Mouse (Mus musculus) liver, embryonic 12.5 days (tissue): ENCODE results near the gene Evpl. TPM values are rescaled to one million over a fixed set of nuclear protein-coding genes. Genes with fewer than 3 reads are reported as not detected.
A peak's percentile ranks its signal among the peaks of the same experiment; 100 is the strongest.
"Not testable (repeated sequence)": the region's sequence is repeated elsewhere in the genome, so short reads cannot be mapped to it uniquely, and the experiment has no call there.

Experiments used
- ATAC-seq: fragments of 200-750 bp; cut with Nextera tagmentation; 2 replicates; pipeline ENCODE4 v1.8.0; 2017; ENCODE audit warnings: moderate number of reproducible peaks, mild to moderate bottlenecking, moderate library complexity
- H3K27ac ChIP-seq: fragments of 300-500 bp; sonication (generic); 2 replicates; pipeline ENCODE4 v1.5.1; 2016; ENCODE audit warnings: mild to moderate bottlenecking
- H3K27me3 ChIP-seq: fragments of 300-500 bp; sonication (generic); replicated peaks from 2 replicates; pipeline ENCODE4 v1.6.1; 2016; ENCODE audit warnings: mild to moderate bottlenecking, moderate library complexity
- H3K36me3 ChIP-seq: fragments of 300-500 bp; sonication (generic); 2 replicates; pipeline ENCODE4 v1.6.1; 2016; ENCODE audit warnings: mild to moderate bottlenecking, moderate library complexity
- H3K4me1 ChIP-seq: fragments of 300-500 bp; sonication (generic); 2 replicates; pipeline ENCODE4 v1.6.1; 2016
- H3K4me2 ChIP-seq: fragments of 300-500 bp; sonication (generic); 2 replicates; pipeline ENCODE4 v1.6.1; 2016; ENCODE audit warnings: mild to moderate bottlenecking, moderate library complexity
- H3K4me3 ChIP-seq: fragments of 300-500 bp; sonication (generic); 2 replicates; pipeline ENCODE4 v1.5.1; 2016; ENCODE audit warnings: mild to moderate bottlenecking, moderate library complexity
- H3K9ac ChIP-seq: fragments of 300-500 bp; sonication (generic); 2 replicates; pipeline ENCODE4 v1.6.1; 2016; ENCODE audit warnings: mild to moderate bottlenecking, moderate library complexity
- H3K9me3 ChIP-seq: fragments of 300-500 bp; sonication (generic); replicated peaks from 2 replicates; pipeline ENCODE4 v1.6.1; 2016; ENCODE audit warnings: mild to moderate bottlenecking, moderate library complexity
- WGBS: fragments of 180-500 bp; shearing (Covaris S2); methylation state at CpG from one replicate; pipeline ENCODE4 v1.1.7; 2016; ENCODE audit not compliant: insufficient replicate concordance; 5-methylcytosine and 5-hydroxymethylcytosine counted together
- polyA plus RNA-seq: library from polyadenylated mRNA; unstranded; fragments of >200 nt; fragmentation: Nextera tagmentation; extraction: Ambion mirVana; gene quantifications from 2 replicates; pipeline ENCODE4 v1.2.1, GENCODE M21; 2016

Gene Evpl
- 0.30 and 0.31 TPM in 2 replicates for polyA plus RNA-seq

DNA sequence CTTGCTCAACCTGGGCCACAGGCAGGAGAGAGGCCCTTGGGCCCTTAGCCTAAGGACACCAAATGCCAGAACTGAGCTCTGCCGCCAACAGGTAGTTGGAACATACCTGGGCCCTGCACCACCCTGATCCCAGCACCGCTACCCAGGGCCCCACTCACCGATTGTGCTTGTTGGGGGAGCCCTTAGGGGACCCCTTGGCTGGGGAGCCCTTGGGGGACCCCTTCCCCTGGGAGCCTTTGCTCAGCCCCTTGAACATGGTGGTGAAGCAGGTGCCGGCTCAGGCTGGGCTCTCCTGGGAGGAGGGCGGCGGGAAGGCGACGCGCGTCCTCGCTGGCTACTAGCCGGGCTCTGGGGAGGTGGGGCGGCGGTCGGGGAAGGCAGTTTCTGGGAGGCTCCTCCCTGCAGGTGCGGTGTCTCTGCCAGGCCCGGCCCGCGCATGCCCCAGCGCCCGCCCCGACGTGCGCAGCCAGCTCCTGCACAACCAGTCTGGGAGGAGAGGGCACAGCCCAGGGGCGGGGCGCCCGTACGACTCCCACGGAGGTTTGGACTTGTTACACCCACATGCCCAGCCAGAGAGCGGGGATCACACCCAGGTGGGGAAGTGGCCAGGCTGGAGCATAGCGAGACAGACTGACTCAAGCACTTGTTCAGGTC is at the start of gene Evpl:
TSS of gene Evpl (minus strand) at position 336 of the 654 bp plus-strand sequence.
- H3K9me3 ChIP-seq: no peaks in the 10 kb centered on the region
- H3K4me1 ChIP-seq: peaks cover 17% of the 10 kb centered on the region
- ATAC-seq: peak; percentile 51
- H3K4me3 ChIP-seq: peak within 1 kb of the TSS; percentile 27
- WGBS: 20% methylated on average over 31 of the region's 31 CpGs
- no peak within 1 kb of the TSS for H3K9ac ChIP-seq
- H3K27me3 ChIP-seq: peaks cover 63% of the 10 kb centered on the region
- H3K27ac ChIP-seq: no peak within 1 kb of the TSS
- peak within 1 kb of the TSS; percentile 53 for H3K4me2 ChIP-seq
- no peaks in the 10 kb centered on the region for H3K36me3 ChIP-seq

DNA sequence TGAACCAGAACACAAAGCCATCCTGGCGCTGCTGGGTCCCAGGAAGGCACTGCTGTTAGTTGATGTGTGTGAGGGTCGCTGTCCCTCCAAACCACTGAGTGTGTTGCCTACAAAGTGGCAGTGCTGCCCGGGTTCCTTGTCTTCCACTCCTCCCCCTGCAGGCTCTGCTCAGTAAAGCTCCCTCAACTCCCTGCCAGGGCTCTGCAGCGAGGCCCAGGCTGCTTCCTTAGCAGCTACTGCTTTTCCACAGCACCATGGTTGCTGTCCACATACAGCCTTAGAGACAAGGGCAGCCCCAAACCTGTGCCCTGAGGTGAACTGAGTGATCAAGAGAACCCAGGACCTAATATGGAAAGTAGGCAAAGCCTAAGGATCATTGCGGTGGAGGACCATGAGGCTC is 49.5 kb upstream of the Evpl start:
- H3K4me2 ChIP-seq: no peak overlapping the region
- H3K9ac ChIP-seq: no peak overlapping the region
- 71% methylated on average over 5 of the region's 5 CpGs for WGBS
- peaks cover 41% of the 10 kb centered on the region for H3K27me3 ChIP-seq
- no peak overlapping the region for H3K4me3 ChIP-seq
- H3K9me3 ChIP-seq: peaks cover 4% of the 10 kb centered on the region; the same call in 1 of the 2 replicates
- H3K4me1 ChIP-seq: peaks cover 14% of the 10 kb centered on the region
- H3K36me3 ChIP-seq: peaks cover 42% of the 10 kb centered on the region
- no peak for ATAC-seq
- no peak overlapping the region for H3K27ac ChIP-seq

DNA sequence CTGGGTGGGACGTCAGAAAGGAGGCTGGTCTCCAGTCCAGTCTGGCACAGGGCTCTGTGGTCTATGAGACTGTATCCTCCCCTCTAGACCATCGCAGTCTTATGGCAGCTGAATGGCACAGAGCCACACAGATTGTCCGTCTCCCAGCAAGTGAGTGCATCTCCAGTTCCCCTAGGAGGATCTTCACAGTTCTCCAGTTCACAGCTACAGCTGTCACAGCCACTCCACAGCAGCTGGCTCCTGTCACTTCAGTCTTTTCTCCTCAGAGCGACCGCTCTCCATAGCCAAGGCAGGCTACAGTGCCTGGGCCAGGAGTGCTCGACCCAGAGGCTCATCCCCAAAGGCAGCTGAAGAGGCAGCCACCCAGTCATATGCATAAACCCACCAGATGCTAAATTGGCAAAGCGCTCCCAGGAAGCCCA is 47.9 kb upstream of the Evpl start:
- ATAC-seq: no peak
- peaks cover 30% of the 10 kb centered on the region for H3K36me3 ChIP-seq
- H3K9me3 ChIP-seq: peaks cover 4% of the 10 kb centered on the region; the same call in 1 of the 2 replicates
- peaks cover 22% of the 10 kb centered on the region for H3K4me1 ChIP-seq
- peaks cover 57% of the 10 kb centered on the region for H3K27me3 ChIP-seq
- no peak overlapping the region for H3K9ac ChIP-seq
- no peak overlapping the region for H3K4me2 ChIP-seq
- no peak overlapping the region for H3K27ac ChIP-seq
- 61% methylated on average over 7 of the region's 7 CpGs for WGBS
- no peak overlapping the region for H3K4me3 ChIP-seq

DNA sequence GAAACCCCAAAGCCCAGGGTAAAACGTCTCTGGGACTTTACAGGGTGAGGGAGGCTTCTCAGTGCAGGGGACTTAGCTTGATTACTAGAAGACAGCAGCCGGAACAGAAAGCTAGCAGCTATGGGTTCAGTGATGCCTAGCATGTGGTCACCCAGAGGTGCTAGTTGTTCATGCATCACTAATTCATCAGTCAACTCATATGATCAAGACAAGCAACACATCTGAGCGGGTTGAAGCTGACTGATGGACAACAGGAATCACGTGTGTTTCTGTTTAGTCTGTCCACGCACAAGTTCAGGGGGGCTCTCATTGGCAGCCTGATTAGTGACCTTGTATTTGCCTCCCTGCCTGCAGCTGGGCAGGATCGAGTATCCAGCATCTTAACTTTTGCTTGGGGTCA is 46.1 kb upstream of the Evpl start:
- H3K27ac ChIP-seq: no peak overlapping the region
- H3K9ac ChIP-seq: no peak overlapping the region
- 50% methylated on average over 6 of the region's 6 CpGs for WGBS
- peaks cover 4% of the 10 kb centered on the region; the same call in 1 of the 2 replicates for H3K9me3 ChIP-seq
- peaks cover 22% of the 10 kb centered on the region for H3K4me1 ChIP-seq
- ATAC-seq: no peak
- no peak overlapping the region for H3K4me2 ChIP-seq
- peaks cover 18% of the 10 kb centered on the region for H3K36me3 ChIP-seq
- no peak overlapping the region for H3K4me3 ChIP-seq
- H3K27me3 ChIP-seq: peaks cover 71% of the 10 kb centered on the region

DNA sequence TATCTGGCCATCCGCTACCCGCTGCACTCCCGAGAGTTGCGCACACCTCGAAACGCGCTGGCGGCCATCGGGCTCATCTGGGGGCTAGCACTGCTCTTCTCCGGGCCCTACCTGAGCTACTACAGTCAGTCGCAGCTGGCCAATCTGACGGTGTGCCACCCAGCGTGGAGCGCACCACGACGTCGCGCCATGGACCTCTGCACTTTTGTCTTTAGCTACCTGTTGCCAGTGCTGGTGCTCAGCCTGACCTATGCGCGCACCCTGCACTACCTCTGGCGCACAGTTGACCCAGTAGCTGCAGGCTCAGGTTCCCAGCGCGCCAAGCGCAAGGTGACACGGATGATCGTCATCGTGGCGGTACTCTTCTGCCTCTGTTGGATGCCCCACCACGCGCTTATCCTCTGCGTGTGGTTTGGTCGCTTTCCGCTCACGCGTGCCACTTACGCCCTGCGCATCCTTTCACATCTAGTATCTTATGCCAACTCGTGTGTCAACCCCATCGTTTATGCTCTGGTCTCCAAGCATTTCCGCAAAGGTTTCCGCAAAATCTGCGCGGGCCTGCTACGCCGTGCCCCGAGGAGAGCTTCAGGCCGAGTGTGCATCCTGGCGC is 45.1 kb upstream of the Evpl start:
- ATAC-seq: no peak
- H3K4me3 ChIP-seq: no peak overlapping the region
- H3K27ac ChIP-seq: no peak overlapping the region
- H3K9ac ChIP-seq: no peak overlapping the region
- H3K36me3 ChIP-seq: peaks cover 8% of the 10 kb centered on the region; the same call in 1 of the 2 replicates
- peaks cover 74% of the 10 kb centered on the region for H3K27me3 ChIP-seq
- WGBS: 11% methylated on average over 48 of the region's 48 CpGs
- H3K4me2 ChIP-seq: no peak overlapping the region
- H3K4me1 ChIP-seq: peaks cover 16% of the 10 kb centered on the region
- peaks cover 4% of the 10 kb centered on the region; the same call in 1 of the 2 replicates for H3K9me3 ChIP-seq

DNA sequence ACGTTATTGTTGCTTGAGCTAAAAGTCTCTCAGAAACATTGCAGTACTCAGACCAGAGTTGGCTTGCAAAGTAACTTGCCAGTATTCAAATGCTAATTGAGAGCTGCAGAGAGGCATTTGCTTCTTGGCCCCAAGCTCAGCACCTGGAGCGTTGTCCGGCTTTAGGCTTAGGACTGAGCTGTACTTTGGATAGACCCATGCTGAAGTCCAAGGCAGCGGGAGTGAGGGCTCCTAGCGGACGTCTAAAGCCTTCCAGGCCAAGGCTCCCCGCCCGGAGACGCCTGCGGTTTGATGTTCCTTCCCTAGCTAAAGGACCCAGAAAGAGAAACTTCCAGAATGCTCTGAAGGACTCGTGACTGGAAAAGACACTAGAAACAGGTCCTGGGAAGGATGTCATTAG is 44.2 kb upstream of the Evpl start:
- Histone ChIP-seq H3K4me3 (no peak overlapping the region), H3K27me3 (peaks cover 74% of the 10 kb centered on the region)
- WGBS: 1% methylated on average over 11 of the region's 11 CpGs

DNA sequence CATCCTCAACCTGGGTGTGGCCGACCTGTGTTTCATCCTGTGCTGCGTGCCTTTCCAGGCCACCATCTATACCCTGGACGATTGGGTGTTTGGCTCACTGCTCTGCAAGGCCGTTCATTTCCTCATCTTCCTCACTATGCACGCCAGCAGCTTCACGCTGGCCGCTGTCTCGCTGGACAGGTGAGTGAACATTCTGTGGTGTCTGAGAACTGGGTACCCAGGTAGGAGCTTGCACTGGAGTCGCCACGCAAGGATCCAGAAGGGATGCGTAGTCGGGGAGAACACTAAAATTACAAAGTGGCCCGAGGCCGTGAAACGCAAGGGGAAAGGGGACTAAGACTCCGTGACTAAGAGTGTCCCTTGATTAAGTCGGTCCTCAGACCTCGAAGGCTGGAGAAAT is 43.8 kb upstream of the Evpl start:
- Histone ChIP-seq H3K9ac (no peak overlapping the region), H3K9me3 (peaks cover 4% of the 10 kb centered on the region; the same call in 1 of the 2 replicates), H3K27ac (no peak overlapping the region), H3K4me1 (peaks cover 8% of the 10 kb centered on the region), H3K4me2 (peak overlapping the region; percentile 43), H3K4me3 (peak overlapping the region; percentile 28), H3K27me3 (peaks cover 74% of the 10 kb centered on the region), H3K36me3 (no peaks in the 10 kb centered on the region)
- WGBS: 4% methylated on average over 18 of the region's 18 CpGs
- ATAC-seq: no peak

More for the DNA sequence above, 44.2 kb upstream of the Evpl start:
- Histone ChIP-seq H3K9me3 (peaks cover 4% of the 10 kb centered on the region; the same call in 1 of the 2 replicates), H3K27ac (no peak overlapping the region), H3K9ac (no peak overlapping the region), H3K36me3 (no peaks in the 10 kb centered on the region), H3K4me1 (peaks cover 9% of the 10 kb centered on the region), H3K4me2 (no peak overlapping the region)
- ATAC-seq: no peak

DNA sequence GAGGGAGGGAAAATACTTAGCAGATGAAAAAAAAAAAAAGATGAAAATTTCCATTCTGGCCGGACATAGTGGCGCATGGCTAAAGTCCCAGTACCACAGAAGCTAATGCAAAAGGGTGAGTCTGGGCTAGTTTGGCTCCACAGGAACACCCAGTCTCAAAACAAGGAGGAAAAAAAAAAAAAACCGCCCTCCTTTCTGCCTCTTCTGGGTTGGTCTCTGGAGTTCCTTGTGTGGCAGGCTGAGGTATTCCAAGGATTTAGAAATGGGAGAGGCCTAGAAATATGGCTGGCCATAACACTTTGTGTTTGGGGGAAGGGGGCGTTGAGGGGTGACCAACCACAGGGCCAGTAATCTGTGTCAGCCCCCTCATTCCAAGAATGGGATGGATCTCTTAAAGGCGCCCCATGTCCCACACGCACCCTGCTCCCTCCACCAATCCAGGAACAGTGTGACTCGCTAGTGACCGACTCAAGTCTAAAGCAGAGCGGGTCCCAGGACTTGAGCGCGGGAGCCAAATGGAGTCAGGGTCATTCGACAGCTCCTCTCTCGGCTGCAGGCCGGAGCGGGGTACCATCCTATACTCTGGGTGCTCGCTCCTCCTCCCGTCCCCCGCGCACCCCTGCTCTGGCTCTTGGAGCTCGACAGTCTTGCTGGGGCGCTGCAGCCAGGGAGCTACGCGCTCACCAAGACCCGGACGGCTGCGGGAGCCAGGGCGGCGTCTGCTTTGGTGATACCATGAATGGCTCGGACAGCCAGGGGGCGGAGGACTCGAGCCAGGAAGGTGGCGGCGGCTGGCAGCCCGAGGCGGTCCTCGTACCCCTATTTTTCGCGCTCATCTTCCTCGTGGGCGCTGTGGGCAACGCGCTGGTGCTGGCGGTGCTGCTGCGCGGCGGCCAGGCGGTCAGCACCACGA is 43.1 kb upstream of the Evpl start, which contains the start of gene Galr2:
TSS of gene Galr2 (plus strand) at position 189 of the 913 bp plus-strand sequence.
- WGBS: 8% methylated on average over 48 of the region's 48 CpGs

DNA sequence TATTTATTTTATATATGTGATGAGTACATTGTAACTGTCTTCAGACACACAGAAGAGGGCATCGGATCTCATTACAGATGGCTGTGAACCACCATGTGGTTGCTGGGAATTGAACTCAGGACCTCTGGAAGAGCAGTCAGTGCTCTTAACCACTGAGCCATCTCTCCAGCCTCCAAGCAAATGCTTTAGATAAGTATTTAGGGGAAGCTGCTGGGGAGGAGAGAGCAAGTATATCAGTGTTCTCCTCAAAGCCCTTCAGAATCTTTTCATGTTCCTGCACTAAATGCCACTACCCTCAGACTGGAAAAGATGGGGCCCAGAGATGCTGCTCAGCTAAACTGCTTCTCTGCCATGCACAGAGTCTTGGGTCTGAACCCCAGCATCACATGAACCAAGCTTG is 39.3 kb upstream of the Evpl start:
- not testable (repeated sequence) for H3K36me3 ChIP-seq, H3K9ac ChIP-seq, ATAC-seq, H3K27ac ChIP-seq, H3K9me3 ChIP-seq, H3K4me2 ChIP-seq, H3K4me3 ChIP-seq
- H3K4me1 ChIP-seq: peaks cover 30% of the 10 kb centered on the region
- H3K27me3 ChIP-seq: peaks cover 31% of the 10 kb centered on the region
- WGBS: 74% methylated on average over 1 of the region's 1 CpGs

More for the DNA sequence above, 43.1 kb upstream of the Evpl start, which contains the start of gene Galr2:
- no peaks in the 10 kb centered on the region for H3K36me3 ChIP-seq
- H3K4me2 ChIP-seq: peak within 1 kb of the TSS; percentile 43
- peaks cover 8% of the 10 kb centered on the region for H3K4me1 ChIP-seq
- H3K9ac ChIP-seq: no peak within 1 kb of the TSS
- peak within 1 kb of the TSS; percentile 28 for H3K4me3 ChIP-seq
- H3K27me3 ChIP-seq: peaks cover 69% of the 10 kb centered on the region
- H3K27ac ChIP-seq: no peak within 1 kb of the TSS
- peaks cover 4% of the 10 kb centered on the region; the same call in 1 of the 2 replicates for H3K9me3 ChIP-seq
- no peak for ATAC-seq

DNA sequence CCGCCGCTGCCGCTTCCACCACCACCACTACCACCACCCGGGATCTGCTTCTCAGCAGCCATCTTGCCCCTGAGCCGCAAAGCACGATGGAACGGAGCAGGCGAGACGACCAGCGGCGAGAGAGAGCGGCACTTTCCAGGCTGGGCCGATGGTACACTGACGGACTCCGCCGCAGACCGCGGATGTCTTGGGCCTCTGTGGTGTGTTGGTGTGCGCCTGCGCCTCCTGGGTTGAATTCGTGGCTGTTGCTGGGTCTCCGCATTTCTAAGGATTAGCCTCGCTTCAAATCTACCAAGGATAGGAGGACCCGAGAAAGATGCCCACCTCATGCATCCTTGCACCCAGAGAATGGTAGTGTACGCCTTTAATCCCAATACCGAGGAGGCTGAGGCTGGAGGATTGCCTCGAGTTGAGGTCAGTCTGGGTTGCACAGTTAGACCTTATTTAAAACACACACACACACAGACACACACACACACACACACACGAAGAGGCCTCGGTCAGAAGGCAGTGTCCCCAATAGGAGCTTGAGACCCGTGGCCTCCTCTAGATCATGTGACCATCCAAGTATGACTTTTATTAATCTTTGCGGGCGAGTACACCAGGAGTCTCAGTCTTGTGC is 36.3 kb upstream of the Evpl start, which contains the start of gene Srp68:
TSS of gene Srp68 (minus strand) at position 173 of the 622 bp plus-strand sequence.
- Histone ChIP-seq H3K9me3 (no peaks in the 10 kb centered on the region), H3K4me1 (peaks cover 49% of the 10 kb centered on the region), H3K4me3 (peak within 1 kb of the TSS; percentile 95), H3K36me3 (peaks cover 35% of the 10 kb centered on the region), H3K4me2 (peak within 1 kb of the TSS; percentile 80), H3K27ac (peak within 1 kb of the TSS; percentile 82), H3K27me3 (peaks cover 4% of the 10 kb centered on the region; the same call in 1 of the 2 replicates), H3K9ac (peak within 1 kb of the TSS; percentile 94)
- 2% methylated on average over 32 of the region's 32 CpGs for WGBS
- peak; percentile 93 for ATAC-seq

DNA sequence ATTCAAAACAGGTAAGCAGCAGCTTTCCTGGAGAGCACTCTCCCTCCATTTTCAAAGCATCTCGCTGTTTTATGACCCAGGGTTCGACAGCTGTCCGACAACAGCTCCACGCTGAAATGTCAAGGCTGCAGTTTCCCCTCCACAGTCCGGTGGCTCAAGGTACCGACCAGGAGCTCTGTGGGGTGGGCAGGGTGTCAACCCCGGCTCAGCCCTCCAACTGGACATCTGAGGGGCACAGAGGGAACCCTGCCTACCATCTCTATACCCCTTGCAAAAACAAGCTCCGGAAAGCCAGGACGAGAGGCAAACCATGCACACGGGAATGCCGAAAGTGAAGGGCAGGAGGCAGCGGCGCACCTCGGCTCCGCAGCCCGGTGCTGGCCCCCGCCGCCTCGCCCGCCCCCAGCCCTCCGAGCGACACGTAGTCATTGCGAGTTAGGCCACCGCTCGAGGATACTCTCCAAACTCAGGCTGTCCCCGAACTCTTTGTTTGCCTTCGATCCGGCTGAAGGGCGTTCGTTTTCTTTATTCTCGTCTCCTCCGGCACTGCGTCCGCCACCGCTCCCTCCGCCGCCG is 35.7 kb upstream of the Evpl start:
- H3K4me2 ChIP-seq: peak overlapping the region; percentile 80
- peak overlapping the region; percentile 82 for H3K27ac ChIP-seq
- H3K9me3 ChIP-seq: no peaks in the 10 kb centered on the region
- H3K9ac ChIP-seq: peak overlapping the region; percentile 94
- peak; percentile 67 for ATAC-seq
- H3K4me1 ChIP-seq: peaks cover 49% of the 10 kb centered on the region
- peaks cover 41% of the 10 kb centered on the region for H3K36me3 ChIP-seq
- H3K27me3 ChIP-seq: no peaks in the 10 kb centered on the region
- WGBS: under 1% methylated on average over 39 of the region's 39 CpGs
- peak overlapping the region; percentile 95 for H3K4me3 ChIP-seq
